Mouse (Mus musculus): ENCODE measurements at regions not wholly inside any gene's neighbourhood (a gene's known extent, or its start where the extent isn't known, plus 50 kb on each side); places are given as distances from the start of the nearest gene placed in this dataset.

DNA sequence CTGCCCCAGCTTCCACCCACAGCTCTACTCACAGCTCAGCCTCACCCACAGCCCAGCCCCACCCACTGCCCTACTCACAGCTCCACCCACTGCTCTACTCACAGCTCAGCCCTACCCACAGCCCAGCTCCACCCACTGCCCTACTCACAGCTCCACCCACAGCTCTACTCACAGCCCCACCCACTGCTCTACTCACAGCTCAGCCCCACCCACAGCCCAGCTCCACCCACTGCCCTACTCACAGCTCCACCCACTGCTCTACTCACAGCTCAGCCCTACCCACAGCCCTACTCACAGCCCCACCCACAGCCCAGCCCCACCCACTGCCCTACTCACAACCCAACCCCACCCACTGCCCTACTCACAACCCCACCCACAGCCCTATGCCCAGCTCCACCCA is 56.5 kb upstream of the Phox2b start:
- 0 out of 2 replicates have a peak, but pooled peaks cover 2% of the 10 kb centered on the region for H3K4me1 ChIP-seq (replicated peaks)

GRCm38 (mm10) chr5:67156911-67157310 is 57.8 kb upstream of the Phox2b start:
- Histone ChIP-seq H3K27ac (no peak overlapping the region), H3K27me3 (ENCODE audit: insufficient read depth, poor library complexity, severe bottlenecking) (no peaks in the 10 kb centered on the region), H3K4me3 (no peak overlapping the region), H3K9me3 (no peaks in the 10 kb centered on the region), H3K4me1 (replicated peaks) (no peaks in the 10 kb centered on the region), H3K36me3 (no peaks in the 10 kb centered on the region)
- DNase-seq (ENCODE audit: low spot score): no peak
- 83% methylated on average over 2 of the region's 2 CpGs for WGBS

More for the DNA sequence above, 56.5 kb upstream of the Phox2b start:
- Histone ChIP-seq H3K9me3 (no peaks in the 10 kb centered on the region), H3K27me3 (ENCODE audit: insufficient read depth, poor library complexity, severe bottlenecking) (peaks cover 5% of the 10 kb centered on the region), H3K36me3 (no peaks in the 10 kb centered on the region), H3K4me3 (no peak overlapping the region), H3K27ac (no peak overlapping the region)
- DNase-seq (ENCODE audit: low spot score): no peak

GRCm38 (mm10) chr5:67176827-67177226 is 77.7 kb upstream of the Phox2b start:
- no peaks in the 10 kb centered on the region; the same call in 1 of the 2 replicates for H3K27me3 ChIP-seq (ENCODE audit: insufficient read depth, poor library complexity, severe bottlenecking)
- no peaks in the 10 kb centered on the region for H3K36me3 ChIP-seq
- peaks cover 10% of the 10 kb centered on the region for H3K4me1 ChIP-seq (replicated peaks)
- 55% methylated on average over 6 of the region's 6 CpGs for WGBS
- DNase-seq (ENCODE audit: low spot score): peak; percentile 14
- H3K9me3 ChIP-seq: no peaks in the 10 kb centered on the region
- no peak overlapping the region for H3K27ac ChIP-seq
- no peak overlapping the region for H3K4me3 ChIP-seq

- Histone ChIP-seq H3K36me3 (no peaks in the 10 kb centered on the region), H3K4me3 (no peak overlapping the region), H3K27me3 (ENCODE audit: insufficient read depth, poor library complexity, severe bottlenecking) (no peaks in the 10 kb centered on the region), H3K9me3 (no peaks in the 10 kb centered on the region), H3K4me1 (replicated peaks) (peaks cover 10% of the 10 kb centered on the region), H3K27ac (no peak overlapping the region)
- WGBS: 76% methylated on average over 12 of the region's 12 CpGs
- DNase-seq (ENCODE audit: low spot score): peak; percentile 15
These were observed 80.1 kb upstream of the Phox2b start for GRCm38 (mm10) chr5:67179221-67179620.

DNA sequence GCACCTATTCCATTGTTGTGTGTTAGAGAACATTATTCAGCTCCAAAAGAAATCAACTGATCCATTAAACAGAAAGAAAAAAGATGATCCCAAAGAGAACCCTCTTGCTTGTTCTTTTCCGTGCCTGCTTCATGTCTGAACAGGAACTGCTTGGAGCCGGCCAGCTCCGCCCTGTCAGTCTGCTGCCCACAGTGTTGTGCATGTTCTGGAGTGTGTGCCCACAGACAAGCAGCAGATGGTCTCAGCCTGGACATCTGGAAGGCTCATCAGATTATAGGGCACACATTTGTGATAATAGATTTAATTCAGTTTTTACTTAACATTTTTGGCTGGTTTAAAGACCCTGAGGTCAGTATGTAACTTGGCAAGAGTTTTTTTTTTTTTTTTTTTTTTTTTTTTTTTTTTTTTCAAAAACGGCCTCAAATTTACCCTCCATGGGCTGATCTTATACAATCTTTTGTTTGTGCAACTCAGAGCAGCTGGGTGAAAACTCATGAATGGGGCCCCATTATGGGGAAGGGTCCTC is 70.9 kb upstream of the Tmem33 start:
- no peaks in the 10 kb centered on the region for H3K9me3 ChIP-seq
- H3K36me3 ChIP-seq: no peaks in the 10 kb centered on the region
- WGBS: 63% methylated on average over 4 of the region's 4 CpGs
- H3K27me3 ChIP-seq (ENCODE audit: insufficient read depth, poor library complexity, severe bottlenecking): no peaks in the 10 kb centered on the region
- H3K27ac ChIP-seq: no peak overlapping the region
- H3K4me1 ChIP-seq (replicated peaks): peaks cover 10% of the 10 kb centered on the region; the same call in 1 of the 2 replicates
- no peak for DNase-seq (ENCODE audit: low spot score)
- H3K4me3 ChIP-seq: no peak overlapping the region

GRCm38 (mm10) chr5:67194065-67194464 is 66.3 kb upstream of the Tmem33 start:
- Histone ChIP-seq H3K36me3 (no peaks in the 10 kb centered on the region), H3K4me1 (replicated peaks) (peaks cover 10% of the 10 kb centered on the region; the same call in 1 of the 2 replicates), H3K4me3 (no peak overlapping the region), H3K27ac (no peak overlapping the region), H3K27me3 (ENCODE audit: insufficient read depth, poor library complexity, severe bottlenecking) (no peaks in the 10 kb centered on the region; the same call in 1 of the 2 replicates), H3K9me3 (no peaks in the 10 kb centered on the region)
- DNase-seq (ENCODE audit: low spot score): no peak
- 72% methylated on average over 2 of the region's 2 CpGs for WGBS

- DNase-seq (ENCODE audit: low spot score): no peak
- H3K27me3 ChIP-seq (ENCODE audit: insufficient read depth, poor library complexity, severe bottlenecking): peaks cover 85% of the 10 kb centered on the region
- H3K9me3 ChIP-seq: no peaks in the 10 kb centered on the region
- peaks cover 8% of the 10 kb centered on the region; the same call in 1 of the 2 replicates for H3K4me1 ChIP-seq (replicated peaks)
- H3K27ac ChIP-seq: no peak overlapping the region
- H3K4me3 ChIP-seq: no peak overlapping the region
- 66% methylated on average over 11 of the region's 11 CpGs for WGBS
- no peaks in the 10 kb centered on the region for H3K36me3 ChIP-seq
These were observed 55.2 kb upstream of the Tmem33 start for GRCm38 (mm10) chr5:67205083-67205738.
